Mouse (Mus musculus) gastrocnemius, postnatal 4 days (tissue): ENCODE results near the gene Il31ra. TPM values are rescaled to one million over a fixed set of nuclear protein-coding genes. Genes with fewer than 3 reads are reported as not detected.

Experiments
- DNase-seq, 2 experiments: peaks; one replicate each; pipeline ENCODE4 v3.0.0; 2021 to 2022; ENCODE audit warnings: low spot score in 2 of 2, mixed read lengths in 2 of 2
- total RNA-seq, 2 experiments: library from RNA; stranded (reverse); gene quantifications; 2 replicates each; pipeline ENCODE4 v1.2.3; 2021

Il31ra gene
- total RNA-seq, 2 experiments from 2014 or later: 0.52 TPM

- peak in 1 of 2 experiments; percentile 43 for DNase-seq
These were observed 84.7 kb downstream of the Il31ra start for GRCm38 (mm10) chr13:112509465-112509864.

DNA sequence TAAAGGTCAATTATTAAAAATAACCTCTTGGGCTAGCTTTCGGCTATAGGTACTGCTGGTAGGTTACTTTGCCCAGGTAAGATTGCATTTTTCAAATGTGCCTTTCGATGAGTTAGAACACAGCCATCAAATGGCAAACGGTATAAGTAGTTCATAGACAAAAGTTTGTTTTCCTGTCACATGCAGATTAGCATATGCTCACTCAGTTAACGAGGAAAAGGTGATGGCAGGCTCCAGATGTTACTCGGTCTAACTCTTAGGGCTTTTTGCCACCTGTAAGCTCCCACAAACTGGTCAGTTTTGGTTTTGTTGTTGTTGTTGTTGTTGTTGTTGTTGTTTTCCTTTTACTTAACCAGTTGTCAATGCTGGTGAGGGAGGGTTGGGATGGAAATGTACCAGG, 85.7 kb downstream of the Il31ra start:
- DNase-seq: no peak

- no peak for DNase-seq
These were observed 86.5 kb downstream of the Il31ra start for GRCm38 (mm10) chr13:112507691-112508090.

DNA sequence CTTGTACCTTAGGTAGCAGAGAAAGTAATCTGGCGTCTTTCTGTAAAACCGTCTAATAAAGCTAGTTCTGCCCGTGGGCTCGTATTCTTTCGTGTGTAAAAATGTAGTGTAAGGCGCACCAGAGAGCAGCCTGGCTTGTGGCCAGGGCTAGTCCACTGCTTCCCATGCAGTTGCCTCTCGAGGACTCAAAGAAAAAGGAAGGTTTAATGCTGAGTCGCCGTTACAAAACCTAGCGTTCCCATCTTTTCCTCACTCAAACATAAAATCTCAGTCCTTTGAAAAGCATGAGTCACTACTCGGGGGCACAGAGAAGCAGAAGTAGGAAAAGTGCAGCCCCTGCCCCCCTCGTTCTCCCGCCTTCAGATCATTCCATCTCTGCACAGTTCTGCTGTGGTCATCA, 87.4 kb downstream of the Il31ra start:
- no peak for DNase-seq

DNA sequence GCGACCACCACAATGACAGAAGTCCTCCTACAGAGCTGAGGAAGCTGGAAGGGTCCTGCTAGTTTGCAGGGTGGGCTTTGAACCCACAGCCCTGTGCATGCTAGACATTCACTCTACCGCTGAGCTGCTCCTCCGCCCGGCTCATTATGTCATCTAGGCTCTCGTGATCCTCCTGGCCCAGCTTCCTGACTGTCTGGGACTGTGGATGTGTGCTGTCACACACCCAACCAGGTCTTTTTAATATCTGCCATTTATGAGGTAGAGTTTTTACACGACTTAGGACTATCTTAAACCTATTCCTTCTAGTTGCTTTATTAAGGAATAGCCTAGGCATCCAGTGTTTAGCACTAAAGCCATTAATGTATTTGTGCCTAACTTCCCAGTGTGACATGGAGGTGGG, 88.7 kb downstream of the Il31ra start:
- no peak for DNase-seq

DNA sequence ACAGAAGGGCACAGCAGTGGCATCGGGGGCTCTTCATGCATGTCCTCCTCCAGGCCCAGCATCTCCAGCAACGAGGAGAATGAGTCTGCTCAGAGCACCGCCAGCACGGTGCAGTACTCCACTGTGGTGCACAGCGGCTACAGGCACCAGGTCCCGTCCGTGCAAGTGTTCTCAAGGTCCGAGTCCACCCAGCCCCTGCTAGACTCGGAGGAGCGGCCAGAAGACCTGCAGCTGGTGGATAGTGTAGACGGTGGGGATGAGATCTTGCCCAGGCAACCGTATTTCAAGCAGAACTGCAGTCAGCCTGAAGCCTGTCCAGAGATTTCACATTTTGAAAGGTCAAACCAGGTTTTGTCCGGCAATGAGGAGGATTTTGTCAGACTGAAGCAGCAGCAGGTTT, 90.3 kb downstream of the Il31ra start:
- no peak for DNase-seq

GRCm38 (mm10) chr13:112500466-112500865, 93.7 kb downstream of the Il31ra start:
- no peak for DNase-seq

DNA sequence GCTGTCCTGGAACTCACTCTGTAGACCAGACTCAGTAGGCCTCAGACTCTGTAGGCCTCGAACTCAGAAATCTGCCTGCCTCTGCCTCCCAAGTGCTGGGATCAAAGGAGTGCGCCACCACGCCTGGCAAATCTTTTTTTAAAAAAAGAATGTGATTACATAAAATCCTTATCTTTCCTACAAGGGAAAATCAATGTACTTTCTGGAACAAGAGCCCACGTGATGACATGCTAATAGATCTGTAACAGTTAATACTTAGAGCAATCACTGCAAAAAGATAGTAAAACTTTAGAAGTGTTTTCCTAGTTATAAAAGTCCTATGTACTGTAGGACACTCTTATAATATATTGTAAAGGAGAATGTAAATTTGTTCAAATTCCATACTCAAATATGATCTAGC, 94.1 kb downstream of the Il31ra start:
- no peak for DNase-seq

DNA sequence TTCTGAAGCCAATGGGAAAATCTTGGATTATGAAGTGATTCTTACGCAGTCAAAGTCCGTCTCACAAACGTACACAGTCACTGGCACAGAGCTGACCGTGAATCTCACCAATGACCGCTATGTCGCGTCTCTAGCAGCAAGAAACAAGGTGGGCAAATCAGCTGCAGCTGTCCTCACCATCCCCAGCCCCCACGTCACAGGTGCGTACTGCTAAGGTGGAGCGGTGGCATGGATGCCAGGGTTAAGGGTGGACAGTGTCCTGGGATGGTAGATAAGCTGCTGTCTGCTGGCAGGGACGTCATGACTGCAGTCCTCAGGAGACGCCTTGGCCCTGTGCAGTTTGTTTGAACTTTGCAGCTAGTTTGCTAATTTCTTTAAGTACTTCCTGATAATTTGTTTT, 99.6 kb downstream of the Il31ra start:
- no peak for DNase-seq

- no peak for DNase-seq
These were observed 101.9 kb downstream of the Il31ra start for GRCm38 (mm10) chr13:112492285-112492678.

GRCm38 (mm10) chr13:112491636-112492284, 102.4 kb downstream of the Il31ra start:
- DNase-seq: no peak

- DNase-seq: no peak
These were observed 104.1 kb downstream of the Il31ra start for GRCm38 (mm10) chr13:112490036-112490435.

DNA sequence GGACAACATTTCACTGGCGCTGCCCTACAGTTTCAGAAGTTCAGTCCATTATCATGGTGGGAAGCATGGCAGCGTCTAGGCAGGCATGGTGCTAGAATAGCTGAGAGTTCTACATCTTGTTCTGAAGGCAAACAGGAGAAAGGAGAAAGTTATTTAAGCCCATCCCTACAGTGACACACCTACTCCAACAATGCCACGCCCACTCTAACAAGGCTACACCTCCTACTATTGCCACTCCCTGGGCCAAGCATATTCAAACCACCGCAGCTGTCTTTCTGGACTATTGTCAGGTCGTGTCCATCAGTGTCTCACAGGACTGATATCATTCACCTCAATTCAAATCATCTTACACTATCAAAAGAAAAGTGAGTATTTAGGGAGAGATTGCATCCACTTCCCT, 107.5 kb downstream of the Il31ra start:
- no peak for DNase-seq

- DNase-seq: no peak
These were observed 107.9 kb downstream of the Il31ra start for GRCm38 (mm10) chr13:112486236-112486635.

GRCm38 (mm10) chr13:112483015-112483414, 111.1 kb downstream of the Il31ra start:
- DNase-seq: no peak

DNA sequence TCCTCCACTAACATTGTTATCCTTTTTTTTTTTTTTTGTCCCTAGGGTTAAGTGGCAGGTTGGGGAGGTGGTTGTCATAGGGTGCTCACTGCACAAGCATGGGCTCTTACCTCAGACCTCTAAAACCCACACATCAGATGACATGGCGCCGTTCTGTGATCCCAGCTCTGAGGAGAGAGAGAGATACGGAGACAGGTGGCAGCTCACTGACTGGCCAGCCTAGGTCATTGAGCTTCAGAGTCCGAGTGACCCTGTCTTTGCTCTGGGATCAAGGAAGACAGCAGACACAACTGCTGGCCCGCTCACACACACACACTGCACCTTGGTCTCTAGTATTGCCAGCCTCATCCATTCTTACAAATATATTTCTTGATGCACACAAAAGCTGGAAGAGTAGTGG, 111.6 kb downstream of the Il31ra start:
- DNase-seq: no peak

- no peak for DNase-seq
These were observed 114.2 kb downstream of the Il31ra start for GRCm38 (mm10) chr13:112479926-112480325.

DNA sequence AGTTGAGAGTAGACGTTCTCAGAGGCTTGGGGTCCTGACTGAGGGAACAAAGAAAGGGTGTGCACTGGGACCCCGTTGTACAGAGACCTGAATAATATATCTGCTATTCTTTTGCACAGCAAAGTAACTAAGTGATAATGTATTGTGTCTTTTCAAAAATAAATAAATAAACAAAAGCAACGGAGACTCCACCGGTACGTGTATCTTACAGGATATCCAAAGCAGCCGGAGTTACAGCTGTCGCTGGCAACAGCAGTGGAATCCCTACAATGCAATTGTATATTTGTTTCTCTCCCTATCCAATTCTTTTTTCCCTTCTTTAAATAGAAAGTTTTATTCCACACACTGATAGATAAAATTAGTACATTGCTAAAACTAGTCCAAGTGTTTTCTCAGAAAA, 115.1 kb downstream of the Il31ra start:
- no peak for DNase-seq

- DNase-seq: no peak
These were observed 120.1 kb downstream of the Il31ra start for GRCm38 (mm10) chr13:112473757-112474755.

GRCm38 (mm10) chr13:112472401-112473023, 121.6 kb downstream of the Il31ra start:
- no peak for DNase-seq

GRCm38 (mm10) chr13:112471201-112471600, 123.0 kb downstream of the Il31ra start:
- no peak for DNase-seq
